Mouse (Mus musculus): ENCODE results near the gene Col13a1. TPM values are rescaled to one million over a fixed set of nuclear protein-coding genes. Genes with fewer than 3 reads are reported as not detected.

Col13a1 gene
- polyA plus RNA-seq, 1 experiment from 2014 or later = 5.7 TPM

DNA sequence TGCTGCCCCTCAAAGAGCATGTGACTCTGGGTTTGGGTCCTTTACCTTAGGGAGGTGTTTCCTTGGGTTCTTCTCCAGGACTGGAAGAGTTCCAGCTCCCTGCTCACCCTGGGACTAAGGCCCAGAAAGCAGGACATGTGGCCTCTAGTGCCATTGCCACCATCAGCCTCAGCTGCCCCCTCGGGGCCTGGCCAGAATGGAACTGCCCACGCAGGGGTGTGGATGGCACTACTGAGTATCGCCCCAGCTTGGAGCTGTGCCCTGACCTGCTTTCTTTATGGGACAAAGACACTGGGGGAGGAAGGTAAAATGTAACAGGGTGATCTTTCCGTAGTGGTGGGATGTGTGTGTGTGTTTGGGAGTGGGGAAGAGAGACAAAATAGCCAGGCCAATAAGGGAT lies 59.4 kb downstream of the Col13a1 start:
- Histone ChIP-seq H3K4me1 (replicated peaks; ENCODE audit: control insufficient read depth, insufficient read depth, low read length) (no peaks in the 10 kb centered on the region), H3K27me3 (replicated peaks; ENCODE audit: control insufficient read depth, insufficient read depth, low read length) (no peaks in the 10 kb centered on the region), H3K4me2 (replicated peaks; ENCODE audit: low read depth) (no peak overlapping the region), H3K27ac (ENCODE audit: low read depth, low read length) (no peak overlapping the region), H3K9ac (ENCODE audit: low read depth, low read length) (no peak overlapping the region), H3K36me3 (ENCODE audit: control insufficient read depth, insufficient read depth) (no peaks in the 10 kb centered on the region), H3K9me3 (ENCODE audit: control insufficient read depth) (no peaks in the 10 kb centered on the region), H3K4me3 (ENCODE audit: low read depth, low read length) (no peak overlapping the region)
- TF ChIP-seq CTCF (IDR thresholded peaks at IDR 0.05; ENCODE audit: low read depth) = no peak
- WGBS = 80% methylated on average over 4 of the region's 4 CpGs
- no peak for ATAC-seq

DNA sequence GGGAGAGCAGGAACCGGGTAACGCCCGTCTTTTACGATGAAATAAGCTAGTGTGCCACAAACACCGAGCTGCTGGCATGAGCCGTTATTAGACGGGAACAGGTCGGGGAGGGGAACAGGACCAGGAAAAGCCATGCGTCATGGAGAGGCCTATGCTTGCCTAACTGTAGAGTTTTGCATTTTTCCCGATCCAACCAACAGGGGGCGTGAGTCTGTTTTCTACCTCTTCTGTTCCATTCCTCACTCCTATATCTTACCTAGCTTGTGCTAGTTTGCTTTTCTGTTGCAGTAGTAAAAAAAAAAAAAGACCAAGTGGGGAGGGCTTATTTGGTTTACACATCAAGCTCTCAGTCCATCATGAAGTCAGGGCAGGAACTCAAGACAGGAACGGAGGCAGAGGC lies 61.8 kb downstream of the Col13a1 start:
- H3K36me3 ChIP-seq (ENCODE audit: control insufficient read depth, insufficient read depth) = no peaks in the 10 kb centered on the region
- H3K9me3 ChIP-seq (ENCODE audit: control insufficient read depth) = no peaks in the 10 kb centered on the region
- H3K9ac ChIP-seq (ENCODE audit: low read depth, low read length) = no peak overlapping the region
- ATAC-seq = no peak
- H3K27ac ChIP-seq (ENCODE audit: low read depth, low read length) = no peak overlapping the region
- WGBS = 94% methylated on average over 12 of the region's 12 CpGs
- TF ChIP-seq CTCF (IDR thresholded peaks at IDR 0.05; ENCODE audit: low read depth) = peak; percentile 30
- H3K4me1 ChIP-seq (replicated peaks; ENCODE audit: control insufficient read depth, insufficient read depth, low read length) = no peaks in the 10 kb centered on the region
- H3K4me3 ChIP-seq (ENCODE audit: low read depth, low read length) = no peak overlapping the region
- no peak overlapping the region for H3K4me2 ChIP-seq (replicated peaks; ENCODE audit: low read depth)
- H3K27me3 ChIP-seq (replicated peaks; ENCODE audit: control insufficient read depth, insufficient read depth, low read length) = no peaks in the 10 kb centered on the region

DNA sequence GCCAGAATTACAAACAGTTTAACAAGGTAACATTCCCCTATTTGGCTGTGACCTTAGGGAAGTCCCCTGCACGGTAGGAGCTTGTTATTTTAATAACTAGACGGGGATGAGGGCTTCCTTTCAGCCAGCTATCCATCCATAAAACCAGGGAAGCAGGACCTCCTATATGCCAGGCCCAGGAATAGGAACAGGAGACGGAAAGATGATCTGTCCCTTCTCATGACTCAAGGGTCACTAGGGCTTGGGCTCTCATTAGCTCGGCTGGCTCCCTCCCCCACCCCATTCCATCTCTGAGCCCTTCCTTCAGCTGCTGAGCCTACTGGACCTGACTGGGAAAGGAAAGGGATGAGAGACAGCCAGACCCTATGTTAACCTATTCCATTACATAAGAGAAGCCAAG lies 67.1 kb downstream of the Col13a1 start:
- WGBS = 63% methylated on average over 4 of the region's 4 CpGs
- H3K4me1 ChIP-seq (replicated peaks; ENCODE audit: control insufficient read depth, insufficient read depth, low read length) = no peaks in the 10 kb centered on the region
- no peak for ATAC-seq

DNA sequence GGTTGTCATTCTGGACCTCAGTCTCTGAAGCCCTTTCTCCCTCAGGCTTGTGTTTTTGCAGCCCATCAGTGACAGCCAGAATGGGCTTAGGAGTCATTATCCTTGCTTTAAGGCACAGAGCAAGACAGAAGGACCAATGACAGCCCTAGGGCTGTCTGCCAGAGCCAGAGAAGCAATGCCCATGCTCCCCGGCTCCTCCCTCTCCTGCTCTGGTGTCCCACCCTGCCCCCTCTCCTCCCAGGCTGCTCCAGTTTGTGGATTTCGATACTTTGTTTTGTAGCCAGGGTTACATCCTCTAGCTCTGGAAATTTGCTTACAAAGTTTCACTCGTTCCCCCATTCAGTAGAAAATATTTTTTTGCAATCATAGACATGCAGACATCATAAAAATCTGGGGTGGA lies 69.9 kb downstream of the Col13a1 start:
- Histone ChIP-seq H3K27ac (ENCODE audit: low read depth, low read length) (no peak overlapping the region), H3K36me3 (ENCODE audit: control insufficient read depth, insufficient read depth) (no peaks in the 10 kb centered on the region), H3K4me3 (ENCODE audit: low read depth, low read length) (no peak overlapping the region), H3K27me3 (replicated peaks; ENCODE audit: control insufficient read depth, insufficient read depth, low read length) (no peaks in the 10 kb centered on the region), H3K9ac (ENCODE audit: low read depth, low read length) (no peak overlapping the region), H3K4me1 (replicated peaks; ENCODE audit: control insufficient read depth, insufficient read depth, low read length) (no peaks in the 10 kb centered on the region), H3K9me3 (ENCODE audit: control insufficient read depth) (no peaks in the 10 kb centered on the region), H3K4me2 (replicated peaks; ENCODE audit: low read depth) (no peak overlapping the region)
- TF ChIP-seq CTCF (IDR thresholded peaks at IDR 0.05; ENCODE audit: low read depth) = no peak
- ATAC-seq = no peak
- WGBS = 69% methylated on average over 3 of the region's 3 CpGs

More for the DNA sequence above, 67.1 kb downstream of the Col13a1 start:
- Histone ChIP-seq H3K4me2 (replicated peaks; ENCODE audit: low read depth) (no peak overlapping the region), H3K27me3 (replicated peaks; ENCODE audit: control insufficient read depth, insufficient read depth, low read length) (no peaks in the 10 kb centered on the region), H3K9me3 (ENCODE audit: control insufficient read depth) (no peaks in the 10 kb centered on the region), H3K27ac (ENCODE audit: low read depth, low read length) (no peak overlapping the region), H3K4me3 (ENCODE audit: low read depth, low read length) (no peak overlapping the region), H3K36me3 (ENCODE audit: control insufficient read depth, insufficient read depth) (no peaks in the 10 kb centered on the region), H3K9ac (ENCODE audit: low read depth, low read length) (no peak overlapping the region)
- no peak for TF ChIP-seq CTCF (IDR thresholded peaks at IDR 0.05; ENCODE audit: low read depth)

GRCm38 (mm10) chr10:61906226-61906625 lies 72.7 kb downstream of the Col13a1 start:
- no peak for ATAC-seq
- peak; percentile 57 for TF ChIP-seq CTCF (IDR thresholded peaks at IDR 0.05; ENCODE audit: low read depth)
- WGBS = 35% methylated on average over 5 of the region's 5 CpGs

GRCm38 (mm10) chr10:61905308-61905707 lies 73.6 kb downstream of the Col13a1 start:
- 48% methylated on average over 8 of the region's 8 CpGs for WGBS
- TF ChIP-seq CTCF (IDR thresholded peaks at IDR 0.05; ENCODE audit: low read depth) = no peak
- Histone ChIP-seq H3K9me3 (ENCODE audit: control insufficient read depth) (no peaks in the 10 kb centered on the region), H3K4me1 (replicated peaks; ENCODE audit: control insufficient read depth, insufficient read depth, low read length) (no peaks in the 10 kb centered on the region), H3K4me2 (replicated peaks; ENCODE audit: low read depth) (no peak overlapping the region), H3K27me3 (replicated peaks; ENCODE audit: control insufficient read depth, insufficient read depth, low read length) (no peaks in the 10 kb centered on the region), H3K4me3 (ENCODE audit: low read depth, low read length) (no peak overlapping the region), H3K9ac (ENCODE audit: low read depth, low read length) (no peak overlapping the region), H3K27ac (ENCODE audit: low read depth, low read length) (no peak overlapping the region), H3K36me3 (ENCODE audit: control insufficient read depth, insufficient read depth) (no peaks in the 10 kb centered on the region)
- ATAC-seq = no peak

More at GRCm38 (mm10) chr10:61906226-61906625, 72.7 kb downstream of the Col13a1 start:
- Histone ChIP-seq H3K9me3 (ENCODE audit: control insufficient read depth) (no peaks in the 10 kb centered on the region), H3K27ac (ENCODE audit: low read depth, low read length) (no peak overlapping the region), H3K27me3 (replicated peaks; ENCODE audit: control insufficient read depth, insufficient read depth, low read length) (no peaks in the 10 kb centered on the region), H3K4me3 (ENCODE audit: low read depth, low read length) (no peak overlapping the region), H3K36me3 (ENCODE audit: control insufficient read depth, insufficient read depth) (no peaks in the 10 kb centered on the region), H3K4me1 (replicated peaks; ENCODE audit: control insufficient read depth, insufficient read depth, low read length) (no peaks in the 10 kb centered on the region), H3K4me2 (replicated peaks; ENCODE audit: low read depth) (no peak overlapping the region), H3K9ac (ENCODE audit: low read depth, low read length) (no peak overlapping the region)

GRCm38 (mm10) chr10:61898116-61898515 lies 80.8 kb downstream of the Col13a1 start:
- H3K27me3 ChIP-seq (replicated peaks; ENCODE audit: control insufficient read depth, insufficient read depth, low read length) = no peaks in the 10 kb centered on the region
- TF ChIP-seq CTCF (IDR thresholded peaks at IDR 0.05; ENCODE audit: low read depth) = no peak
- no peak for ATAC-seq
- no peak overlapping the region for H3K27ac ChIP-seq (ENCODE audit: low read depth, low read length)
- H3K4me1 ChIP-seq (replicated peaks; ENCODE audit: control insufficient read depth, insufficient read depth, low read length) = no peaks in the 10 kb centered on the region
- H3K9ac ChIP-seq (ENCODE audit: low read depth, low read length) = no peak overlapping the region
- 53% methylated on average over 6 of the region's 6 CpGs for WGBS
- H3K36me3 ChIP-seq (ENCODE audit: control insufficient read depth, insufficient read depth) = no peaks in the 10 kb centered on the region
- no peaks in the 10 kb centered on the region for H3K9me3 ChIP-seq (ENCODE audit: control insufficient read depth)
- no peak overlapping the region for H3K4me3 ChIP-seq (ENCODE audit: low read depth, low read length)
- H3K4me2 ChIP-seq (replicated peaks; ENCODE audit: low read depth) = no peak overlapping the region

Data from intestine, postnatal 0 days (tissue).